Mouse (Mus musculus): Measurements from ENCODE around the gene Hoxb2.

Gene Hoxb2

GRCm38 (mm10) chr11:96316696-96317607, 33.4 kb upstream of the Hoxb2 start:
- DNase-seq: no peak

DNA sequence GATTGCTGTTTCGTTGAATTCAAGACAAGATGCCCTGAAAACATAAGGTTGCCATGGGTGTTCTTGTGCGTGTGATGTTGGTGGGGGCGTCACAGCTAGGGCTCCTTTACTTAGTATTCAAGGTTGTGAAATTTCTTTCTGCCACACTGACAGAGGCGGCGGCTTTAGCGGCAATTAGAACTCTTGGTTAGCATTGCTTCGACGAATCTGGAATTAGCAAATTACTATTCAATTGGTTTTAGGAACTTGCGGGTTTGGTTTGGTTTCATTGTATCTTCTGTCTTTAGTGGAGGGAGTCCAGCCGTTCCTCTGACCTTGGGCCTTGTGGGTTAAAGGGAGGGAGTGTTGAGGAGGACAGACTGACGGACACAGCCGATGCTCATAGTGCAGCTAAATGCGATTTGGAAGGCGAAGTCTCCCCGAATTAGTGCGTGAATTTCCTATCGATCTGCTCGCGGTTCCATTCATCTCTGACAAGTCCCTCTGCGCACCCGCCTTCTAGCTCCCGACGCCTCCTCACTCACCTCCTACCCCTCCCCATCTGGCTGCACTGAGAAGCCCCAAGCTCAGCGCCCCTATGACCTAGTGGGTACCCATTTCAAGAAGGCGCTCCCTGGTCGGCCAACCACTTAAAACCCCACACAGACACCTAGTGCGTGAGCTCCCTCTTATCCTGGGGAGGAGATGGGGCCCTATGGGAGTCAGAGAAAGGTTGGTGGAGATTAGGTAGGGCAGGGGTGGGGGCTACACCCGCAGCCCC, 32.5 kb upstream of the Hoxb2 start, which contains the start of gene Hoxb4:
TSS of gene Hoxb4 (plus strand) at position 660 of the 760 bp plus-strand sequence.
- no peak for DNase-seq

DNA sequence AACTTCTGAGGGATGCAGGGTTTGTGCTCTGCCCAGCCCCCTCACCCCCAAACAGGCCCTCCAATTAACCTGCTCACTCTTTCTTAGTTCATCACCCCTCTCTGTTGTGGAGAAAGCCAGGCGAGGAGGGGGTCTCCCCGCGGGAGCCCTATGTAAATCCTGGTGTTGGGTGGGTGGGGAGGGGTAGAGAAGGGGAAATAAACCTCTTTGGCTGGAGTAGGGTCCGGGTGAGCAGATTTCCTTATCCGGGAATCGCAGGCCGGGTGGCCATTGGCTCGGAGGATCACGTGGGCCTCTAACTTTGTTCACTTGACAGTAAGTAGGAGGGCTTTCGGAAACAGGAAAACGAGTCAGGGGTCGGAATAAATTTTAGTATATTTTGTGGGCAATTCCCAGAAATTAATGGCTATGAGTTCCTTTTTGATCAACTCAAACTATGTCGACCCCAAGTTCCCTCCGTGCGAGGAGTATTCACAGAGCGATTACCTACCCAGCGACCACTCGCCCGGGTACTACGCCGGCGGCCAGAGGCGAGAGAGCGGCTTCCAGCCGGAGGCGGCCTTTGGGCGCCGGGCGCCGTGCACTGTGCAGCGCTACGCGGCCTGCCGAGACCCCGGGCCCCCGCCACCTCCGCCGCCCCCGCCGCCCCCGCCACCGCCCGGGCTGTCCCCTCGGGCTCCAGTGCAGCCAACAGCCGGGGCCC, 31.8 kb upstream of the Hoxb2 start:
- peak; percentile 64 for DNase-seq

DNA sequence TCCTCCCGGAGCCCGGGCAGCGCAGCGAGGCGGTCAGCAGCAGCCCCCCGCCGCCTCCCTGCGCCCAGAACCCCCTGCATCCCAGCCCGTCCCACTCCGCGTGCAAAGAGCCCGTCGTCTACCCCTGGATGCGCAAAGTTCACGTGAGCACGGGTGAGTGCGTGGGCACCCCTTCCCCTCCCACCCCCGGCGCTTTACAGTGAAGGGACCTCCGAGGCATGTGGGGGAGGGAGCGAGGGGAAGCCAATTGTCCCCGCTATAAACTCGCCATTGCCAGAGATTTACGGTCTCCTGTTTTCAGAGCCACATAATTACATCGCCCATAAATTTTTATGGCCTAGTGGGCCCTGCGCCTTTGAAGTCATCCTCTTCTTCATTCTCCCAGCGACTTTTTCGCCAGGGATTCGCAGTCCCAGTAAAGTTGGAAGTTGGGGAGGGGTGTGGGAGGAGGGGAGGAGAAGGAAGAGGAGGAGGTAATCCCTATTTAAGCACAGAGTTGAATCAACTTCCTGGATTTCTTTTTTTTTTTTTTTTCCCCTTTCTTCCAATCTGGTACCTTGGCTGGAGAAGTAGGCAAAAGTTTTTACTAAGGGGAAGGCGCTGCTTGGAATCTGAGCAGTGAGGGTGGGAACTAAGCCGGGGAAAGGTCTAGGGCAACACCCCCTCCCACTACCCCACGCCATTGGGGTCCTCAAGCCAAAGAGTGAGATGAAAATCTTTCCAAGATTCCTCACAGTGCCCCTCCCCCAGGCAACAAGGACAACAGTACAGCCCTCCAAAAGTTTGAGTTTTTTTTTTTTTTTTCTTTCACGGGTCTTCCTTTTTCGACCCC, 31.0 kb upstream of the Hoxb2 start:
- no peak for DNase-seq

- DNase-seq: no peak
Measured at GRCm38 (mm10) chr11:96319910-96320309, 30.4 kb upstream of the Hoxb2 start.

- DNase-seq: no peak
Measured at GRCm38 (mm10) chr11:96320688-96321087, 29.6 kb upstream of the Hoxb2 start.

DNA sequence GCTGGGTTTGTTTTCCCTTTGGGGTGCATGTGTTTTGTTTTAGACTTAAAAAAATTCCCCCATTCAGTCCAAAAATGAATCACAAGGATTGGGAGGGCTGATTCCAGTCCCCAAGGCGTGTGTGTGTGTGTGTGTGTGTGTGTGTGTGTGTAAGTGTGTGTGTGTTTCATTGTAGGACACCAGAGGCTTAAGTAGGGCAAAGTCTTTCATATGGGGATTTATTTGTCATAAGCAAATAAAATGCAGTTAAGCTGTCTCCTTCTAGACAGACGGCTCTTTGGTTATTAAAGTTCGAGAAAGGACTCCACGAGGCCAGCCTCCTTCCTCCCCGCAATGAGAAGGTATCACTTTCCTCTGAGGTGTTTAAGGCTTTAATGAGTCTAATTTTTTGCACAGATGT, 28.5 kb upstream of the Hoxb2 start:
- no peak for DNase-seq

GRCm38 (mm10) chr11:96322738-96323137, 27.6 kb upstream of the Hoxb2 start:
- no peak for DNase-seq

GRCm38 (mm10) chr11:96323154-96323553, 27.2 kb upstream of the Hoxb2 start, which contains the start of gene Hoxb3:
Gene Hoxb3 (plus strand): TSS chr11:96323326.
- DNase-seq: no peak

GRCm38 (mm10) chr11:96324125-96324524, 26.2 kb upstream of the Hoxb2 start:
- no peak for DNase-seq

GRCm38 (mm10) chr11:96324965-96325364, 25.4 kb upstream of the Hoxb2 start:
- DNase-seq: no peak

GRCm38 (mm10) chr11:96325747-96326212, 24.5 kb upstream of the Hoxb2 start:
- DNase-seq: no peak

DNA sequence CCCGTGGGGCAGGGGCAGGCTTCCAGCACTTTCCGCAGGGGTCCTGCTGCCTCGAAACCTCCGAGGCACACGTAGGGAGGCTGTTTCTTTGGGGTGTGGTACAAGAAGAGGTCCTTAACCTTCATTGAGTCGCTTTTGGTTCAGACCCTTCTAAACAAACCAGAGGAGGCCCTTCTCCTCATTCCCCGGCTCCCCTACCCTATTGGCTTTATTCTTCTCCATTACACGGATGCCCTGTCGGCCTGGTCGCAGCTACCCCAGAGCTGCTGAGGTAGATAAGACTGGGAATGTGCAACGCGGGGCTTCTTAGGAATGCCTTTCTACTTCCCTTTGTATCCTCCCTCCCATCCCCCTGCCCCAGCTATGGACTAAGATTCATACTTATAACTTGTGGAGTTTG, 23.6 kb upstream of the Hoxb2 start:
- no peak for DNase-seq

- no peak for DNase-seq
Measured at GRCm38 (mm10) chr11:96327122-96327521, 23.2 kb upstream of the Hoxb2 start.

- DNase-seq: no peak
Measured at GRCm38 (mm10) chr11:96327750-96328149, 22.6 kb upstream of the Hoxb2 start.

DNA sequence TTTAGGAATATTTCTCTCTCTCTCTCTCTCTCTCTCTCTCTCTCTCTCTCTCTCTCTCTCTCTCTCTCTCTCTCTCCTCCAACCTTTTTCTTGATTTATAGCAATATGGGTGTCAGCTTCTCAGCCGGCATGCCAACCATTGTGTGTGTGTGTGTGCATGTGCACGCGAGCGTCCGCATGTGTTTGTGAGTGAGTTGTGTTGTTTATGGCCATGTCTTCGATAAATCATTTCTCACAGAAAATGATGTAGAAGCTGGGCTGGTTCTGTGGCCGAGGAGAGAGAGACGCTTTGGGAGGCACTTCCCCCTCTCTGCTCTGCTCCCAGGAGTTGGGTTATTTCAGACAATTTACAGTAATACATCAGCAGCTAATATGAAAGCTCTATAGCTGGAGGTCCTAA, 21.7 kb upstream of the Hoxb2 start:
- DNase-seq: no peak

DNA sequence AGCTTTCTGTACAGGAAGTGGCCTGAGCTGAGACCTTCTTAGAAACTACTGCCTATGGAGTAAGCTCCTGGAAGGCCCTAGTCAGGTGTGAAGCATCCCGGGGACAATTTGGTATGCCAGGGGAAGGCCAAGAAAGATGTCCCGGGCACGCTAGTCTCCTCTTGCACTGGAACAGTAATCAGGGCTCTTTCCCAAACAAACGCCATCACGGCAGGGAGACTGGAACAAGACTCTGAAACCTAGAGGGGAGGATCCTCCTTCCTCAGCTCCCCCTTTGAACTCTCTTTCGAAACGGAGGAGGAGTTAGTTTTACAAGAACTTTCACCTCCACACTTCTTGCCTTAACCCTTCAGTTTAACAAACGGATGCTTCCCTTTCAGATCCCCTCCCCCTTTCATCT, 18.2 kb upstream of the Hoxb2 start:
- no peak for DNase-seq

DNA sequence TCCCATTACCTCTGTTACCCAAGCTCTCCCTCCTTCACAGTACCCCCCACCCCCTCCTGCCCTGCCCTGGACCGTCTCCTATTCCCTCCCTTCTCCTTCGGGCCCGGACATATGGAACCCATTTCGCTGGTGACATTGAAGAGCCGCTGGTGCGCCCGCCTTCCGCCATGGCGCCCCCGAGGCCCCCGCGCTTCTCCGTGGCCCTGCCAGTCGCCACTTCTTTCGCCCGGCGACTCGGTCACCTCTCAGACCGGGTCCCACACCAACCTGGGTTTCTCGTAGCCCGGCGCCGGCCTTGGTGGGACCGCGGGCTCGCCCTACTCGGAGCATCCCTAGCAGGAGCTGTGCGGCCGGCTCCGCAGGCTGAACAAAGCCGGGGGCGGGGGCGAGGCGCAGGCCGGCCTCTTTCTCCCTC, 17.7 kb upstream of the Hoxb2 start:
- no peak for DNase-seq

GRCm38 (mm10) chr11:96333241-96334001, 16.9 kb upstream of the Hoxb2 start:
- no peak for DNase-seq

DNA sequence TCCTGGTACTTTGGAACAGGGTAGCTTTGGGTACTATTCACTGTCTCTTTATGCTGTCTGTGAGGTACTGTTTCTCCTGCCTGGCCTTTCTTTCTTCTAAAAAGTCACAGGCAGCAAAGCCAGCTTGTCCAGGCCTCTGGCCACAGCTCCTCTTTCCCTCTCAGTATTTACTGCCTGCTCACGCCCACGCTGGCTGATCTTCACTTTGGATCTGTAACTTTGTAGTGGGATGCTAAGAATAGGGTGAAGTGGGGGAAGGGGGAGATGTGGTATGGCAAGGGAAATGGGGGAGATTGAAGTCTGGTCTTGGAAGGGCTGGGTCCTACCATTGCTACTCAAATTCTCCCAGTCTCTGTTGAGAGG, 16.3 kb upstream of the Hoxb2 start:
- no peak for DNase-seq

DNA sequence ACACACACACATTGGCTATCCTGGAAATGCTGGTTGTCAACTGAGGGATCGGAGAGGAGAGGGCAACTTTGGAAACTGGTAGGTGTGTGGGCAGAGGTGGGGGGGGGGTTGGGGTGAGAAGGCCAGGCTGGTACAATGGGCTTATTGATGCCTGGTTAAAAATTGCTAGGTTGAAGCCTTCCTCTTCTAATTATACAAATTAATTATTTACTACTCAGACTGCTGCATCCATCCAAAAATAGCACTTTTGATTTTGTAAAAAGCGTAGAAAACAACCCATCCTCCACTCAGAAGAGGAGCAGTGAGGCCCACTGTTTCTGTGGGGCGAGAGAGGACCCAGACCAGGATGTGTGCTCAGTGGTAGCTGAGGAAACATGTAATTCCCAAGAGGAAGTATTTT, 15.3 kb upstream of the Hoxb2 start:
- no peak for DNase-seq

Measured in liver (tissue).